Mouse (Mus musculus): ENCODE measurements around the gene 2610318N02Rik.
A peak's percentile ranks its signal among the peaks of the same experiment; 100 is the strongest.

Gene 2610318N02Rik

GRCm38 (mm10) chr16:17110771-17111743 is 13.9 kb downstream of the 2610318N02Rik start, which contains the start of gene Ppil2:
Gene Ppil2, minus strand, starts transcription at chr16:17111257.
- peak in 1 of 2 experiments; percentile 61 for DNase-seq (ENCODE audit: low spot score in 2 of 2)

- no peak for DNase-seq (ENCODE audit: low spot score in 2 of 2)
Observed at GRCm38 (mm10) chr16:17104600-17104999, 20.4 kb downstream of the 2610318N02Rik start.

- DNase-seq (ENCODE audit: low spot score in 2 of 2): no peak
Observed at GRCm38 (mm10) chr16:17102630-17103220, 22.2 kb downstream of the 2610318N02Rik start.

GRCm38 (mm10) chr16:17096938-17097337 is 28.0 kb downstream of the 2610318N02Rik start:
- no peak for DNase-seq (ENCODE audit: low spot score in 2 of 2)

GRCm38 (mm10) chr16:17088346-17088745 is 36.6 kb downstream of the 2610318N02Rik start:
- no peak for DNase-seq (ENCODE audit: low spot score in 2 of 2)

GRCm38 (mm10) chr16:17086669-17087193 is 38.2 kb downstream of the 2610318N02Rik start:
- DNase-seq (ENCODE audit: low spot score in 2 of 2): no peak

- no peak for DNase-seq (ENCODE audit: low spot score in 2 of 2)
Observed at GRCm38 (mm10) chr16:17086241-17086640, 38.7 kb downstream of the 2610318N02Rik start.

GRCm38 (mm10) chr16:17085636-17086035 is 39.3 kb downstream of the 2610318N02Rik start:
- no peak for DNase-seq (ENCODE audit: low spot score in 2 of 2)

- DNase-seq (ENCODE audit: low spot score in 2 of 2): no peak
Observed at GRCm38 (mm10) chr16:17082121-17082792, 42.7 kb downstream of the 2610318N02Rik start.

GRCm38 (mm10) chr16:17078101-17078500 is 46.9 kb downstream of the 2610318N02Rik start:
- no peak for DNase-seq (ENCODE audit: low spot score in 2 of 2)

GRCm38 (mm10) chr16:17076869-17077268 is 48.1 kb downstream of the 2610318N02Rik start:
- DNase-seq (ENCODE audit: low spot score in 2 of 2): no peak

GRCm38 (mm10) chr16:17076301-17076700 is 48.7 kb downstream of the 2610318N02Rik start:
- DNase-seq (ENCODE audit: low spot score in 2 of 2): no peak

- no peak for DNase-seq (ENCODE audit: low spot score in 2 of 2)
Observed at GRCm38 (mm10) chr16:17073000-17073399, 52.0 kb downstream of the 2610318N02Rik start.

GRCm38 (mm10) chr16:17070716-17071115 is 54.3 kb downstream of the 2610318N02Rik start:
- no peak for DNase-seq (ENCODE audit: low spot score in 2 of 2)

GRCm38 (mm10) chr16:17069511-17070443 is 55.2 kb downstream of the 2610318N02Rik start, which contains the start of gene Ypel1:
Gene Ypel1, plus strand, starts transcription at chr16:17069696.
- DNase-seq (ENCODE audit: low spot score in 2 of 2): peak; percentile 62 to 79

GRCm38 (mm10) chr16:17067552-17067951 is 57.4 kb downstream of the 2610318N02Rik start:
- no peak for DNase-seq (ENCODE audit: low spot score in 2 of 2)

Measured in frontal cortex, postnatal 14 days (tissue).